Mouse (Mus musculus): ENCODE data around the gene Mrpl20.

Gene Mrpl20

GRCm38 (mm10) chr4:155853421-155853820 lies 50.7 kb downstream of the Mrpl20 start:
- DNase-seq (ENCODE audit: low read depth, low spot score), result no peak

GRCm38 (mm10) chr4:155854991-155855390 lies 52.3 kb downstream of the Mrpl20 start:
- DNase-seq (ENCODE audit: low read depth, low spot score), result no peak

- no peak for DNase-seq (ENCODE audit: low read depth, low spot score)
Observed at GRCm38 (mm10) chr4:155856071-155856470, 53.4 kb downstream of the Mrpl20 start.

- no peak for DNase-seq (ENCODE audit: low read depth, low spot score)
Observed at GRCm38 (mm10) chr4:155856881-155857280, 54.2 kb downstream of the Mrpl20 start.

GRCm38 (mm10) chr4:155859318-155859717 lies 56.6 kb downstream of the Mrpl20 start:
- peak; percentile 84 for DNase-seq (ENCODE audit: low read depth, low spot score)

Measured in R1 (cell line).